Mouse (Mus musculus): ENCODE data around the gene Ms4a7. TPM values are rescaled to one million over a fixed set of nuclear protein-coding genes. Genes with fewer than 3 reads are reported as not detected.
"Not testable (repeated sequence)": the region's sequence is repeated elsewhere in the genome, so short reads cannot be mapped to it uniquely, and the experiment has no call there.

Ms4a7 gene
- polyA plus RNA-seq (2017; shearing (Covaris generic)) = not detected

- ATAC-seq = no peak
Measured at GRCm38 (mm10) chr19:11335932-11336331, at the start of gene Ms4a7. Gene Ms4a7, minus strand, starts transcription at chr19:11336146.

GRCm38 (mm10) chr19:11376399-11376798 lies 40.5 kb upstream of the Ms4a7 start:
- ATAC-seq = no peak

GRCm38 (mm10) chr19:11375273-11375672 lies 39.3 kb upstream of the Ms4a7 start, which contains the start of gene Ms4a4a:
Gene Ms4a4a, plus strand, starts transcription at chr19:11375523.
- no peak for ATAC-seq

GRCm38 (mm10) chr19:11371181-11371580 lies 35.2 kb upstream of the Ms4a7 start:
- ATAC-seq = peak; percentile 71

GRCm38 (mm10) chr19:11368310-11368709 lies 32.4 kb upstream of the Ms4a7 start:
- ATAC-seq = no peak

GRCm38 (mm10) chr19:11362002-11362401 lies 26.1 kb upstream of the Ms4a7 start:
- ATAC-seq = peak; percentile 82

- ATAC-seq = peak; percentile 32
Measured at GRCm38 (mm10) chr19:11360106-11360505, 24.2 kb upstream of the Ms4a7 start.

- peak; percentile 87 for ATAC-seq
Measured at GRCm38 (mm10) chr19:11355730-11356129, 19.8 kb upstream of the Ms4a7 start.

- no peak for ATAC-seq
Measured at GRCm38 (mm10) chr19:11351878-11352277, 15.9 kb upstream of the Ms4a7 start.

GRCm38 (mm10) chr19:11349698-11350481 lies 13.9 kb upstream of the Ms4a7 start:
- ATAC-seq = no peak

GRCm38 (mm10) chr19:11343992-11344391 lies 8.0 kb upstream of the Ms4a7 start:
- no peak for ATAC-seq

GRCm38 (mm10) chr19:11343147-11343546 lies 7.2 kb upstream of the Ms4a7 start:
- no peak for ATAC-seq

GRCm38 (mm10) chr19:11321123-11321522 lies 14.8 kb downstream of the Ms4a7 start:
- ATAC-seq = no peak

GRCm38 (mm10) chr19:11316786-11317185 lies 19.2 kb downstream of the Ms4a7 start:
- ATAC-seq = no peak

- no peak for ATAC-seq
Measured at GRCm38 (mm10) chr19:11314354-11314753, 21.6 kb downstream of the Ms4a7 start, which contains the start of gene Ms4a14. Gene Ms4a14, minus strand, starts transcription at chr19:11314454.

GRCm38 (mm10) chr19:11308888-11309287 lies 27.1 kb downstream of the Ms4a7 start:
- no peak for ATAC-seq

GRCm38 (mm10) chr19:11299529-11299928 lies 36.4 kb downstream of the Ms4a7 start:
- ATAC-seq = not testable (repeated sequence)

- no peak for ATAC-seq
Measured at GRCm38 (mm10) chr19:11298939-11299338, 37.0 kb downstream of the Ms4a7 start.

- not testable (repeated sequence) for ATAC-seq
Measured at GRCm38 (mm10) chr19:11293616-11294015, 42.3 kb downstream of the Ms4a7 start.

GRCm38 (mm10) chr19:11292990-11293389 lies 43.0 kb downstream of the Ms4a7 start:
- ATAC-seq = peak; percentile 63

- no peak for ATAC-seq
Measured at GRCm38 (mm10) chr19:11283773-11284172, 52.2 kb downstream of the Ms4a7 start, which contains the start of gene Ms4a5. Gene Ms4a5, minus strand, starts transcription at chr19:11283873.

- no peak for ATAC-seq
Measured at GRCm38 (mm10) chr19:11280223-11280622, 55.7 kb downstream of the Ms4a7 start.

GRCm38 (mm10) chr19:11276431-11276830 lies 59.5 kb downstream of the Ms4a7 start:
- no peak for ATAC-seq

Measured in CD4-positive, CD25-positive, alpha-beta regulatory T cell, adult 4 months (primary cell).